Mouse (Mus musculus): Measurements from ENCODE around the gene Gm10959.

Gene Gm10959

GRCm38 (mm10) chr3:122888371-122888819 lies 30.8 kb downstream of the Gm10959 start:
- DNase-seq (ENCODE audit: low spot score) = no peak

DNA sequence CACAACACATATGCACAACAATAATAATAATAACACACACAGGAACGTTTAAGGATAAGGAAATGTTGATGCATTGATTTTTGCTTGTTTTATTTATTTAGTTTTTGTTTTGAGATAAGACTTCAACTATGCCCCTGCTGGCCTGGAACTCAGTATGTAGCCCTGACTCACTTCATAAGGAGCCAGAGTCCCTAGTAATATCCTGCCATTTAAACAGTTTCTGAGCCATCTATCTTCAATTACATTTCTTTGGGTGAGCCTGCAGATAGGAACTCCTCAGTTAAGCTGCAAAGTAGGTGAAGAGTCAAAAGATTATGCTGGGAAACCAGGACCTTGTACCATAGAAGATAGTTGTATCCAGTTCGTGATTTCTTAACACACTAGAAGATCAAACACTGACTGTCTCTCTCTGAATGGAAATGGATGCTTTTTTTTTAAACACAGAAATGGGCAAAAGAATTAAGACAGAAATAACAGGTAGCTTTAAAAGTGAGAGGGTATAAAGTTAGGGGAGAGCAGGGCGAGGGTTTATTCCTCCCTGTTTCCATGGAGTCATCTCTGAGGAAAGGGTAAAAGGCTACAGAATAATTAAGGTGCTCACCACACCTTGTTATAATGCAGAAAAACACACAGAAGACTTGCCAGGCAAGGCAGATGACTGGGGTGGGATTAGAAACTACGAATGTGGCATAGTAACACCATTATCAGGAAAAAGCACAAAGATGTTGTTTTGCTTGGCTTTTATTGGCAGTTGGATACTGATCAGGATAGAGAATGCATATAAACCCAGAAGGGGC lies 31.5 kb downstream of the Gm10959 start:
- no peak for DNase-seq (ENCODE audit: low spot score)

- no peak for DNase-seq (ENCODE audit: low spot score)
Observed at GRCm38 (mm10) chr3:122878705-122879315, 40.4 kb downstream of the Gm10959 start.

DNA sequence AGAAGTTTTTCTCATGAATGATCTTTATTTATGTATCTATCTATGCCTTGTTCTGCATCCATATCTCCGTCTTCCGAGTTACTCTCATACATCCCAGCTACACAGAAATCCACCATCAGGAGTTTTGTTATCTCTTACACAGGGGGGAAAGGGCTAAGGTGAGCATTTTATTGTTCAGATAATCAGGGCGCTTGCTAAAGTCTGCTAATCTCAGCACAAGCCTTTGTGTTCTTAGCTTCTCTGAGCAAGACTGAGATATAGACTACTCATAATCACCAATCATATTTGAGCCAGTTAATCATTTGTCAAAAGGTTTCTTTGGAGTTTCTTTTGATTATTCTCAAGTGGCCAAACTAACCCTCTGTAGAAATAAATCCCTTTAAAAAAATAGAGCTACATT lies 41.6 kb downstream of the Gm10959 start:
- no peak for DNase-seq (ENCODE audit: low spot score)

DNA sequence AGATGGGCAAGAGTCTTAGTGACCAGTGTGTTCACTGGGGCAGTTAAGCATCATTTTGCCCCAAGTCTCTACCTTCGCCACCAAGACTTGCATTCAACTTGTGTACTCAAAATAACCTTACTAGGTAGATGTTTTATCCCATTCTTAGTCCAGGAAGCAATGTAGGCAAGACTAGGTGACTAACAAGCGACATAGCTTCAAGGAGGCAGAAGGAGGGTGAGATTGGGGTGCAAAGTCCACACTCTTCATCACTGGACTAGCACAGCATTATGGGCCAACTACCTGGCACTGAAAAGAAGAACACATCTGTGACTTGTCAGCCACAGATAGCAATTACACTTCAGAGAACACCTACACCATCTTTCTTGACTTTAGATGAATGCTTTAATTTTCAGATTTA lies 42.3 kb downstream of the Gm10959 start:
- DNase-seq (ENCODE audit: low spot score) = no peak

DNA sequence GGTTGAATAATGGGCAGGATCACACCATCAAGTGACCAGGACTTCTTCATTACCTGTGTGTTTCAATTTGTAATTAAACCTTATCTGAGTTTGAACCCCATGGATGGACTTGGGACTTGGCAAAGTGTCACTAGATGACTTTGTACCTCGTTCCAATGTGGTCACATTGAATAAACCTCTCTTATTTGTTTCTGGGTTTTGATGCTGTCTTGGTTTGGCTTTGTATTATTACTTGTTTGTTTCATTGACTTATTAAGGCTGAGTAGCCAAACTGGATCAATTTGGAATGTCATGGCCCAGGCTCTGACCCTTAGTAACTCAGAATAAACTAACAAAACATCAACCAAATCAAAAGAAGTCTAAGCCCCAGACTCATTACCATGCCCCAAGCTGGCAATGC lies 47.6 kb downstream of the Gm10959 start:
- no peak for DNase-seq (ENCODE audit: low spot score)

- no peak for DNase-seq (ENCODE audit: low spot score)
Observed at GRCm38 (mm10) chr3:122868270-122868669, 50.9 kb downstream of the Gm10959 start.

- DNase-seq (ENCODE audit: low spot score) = no peak
Observed at GRCm38 (mm10) chr3:122865092-122865491, 54.1 kb downstream of the Gm10959 start.

All from spleen, adult 12 weeks (tissue).